Mouse (Mus musculus) bone marrow, adult 2 months (tissue): ENCODE data around the gene Dnaja3. TPM values are rescaled to one million over a fixed set of nuclear protein-coding genes. Genes with fewer than 3 reads are reported as not detected.

Source experiments
- H3K27ac ChIP-seq: fragments of 200-500 bp; 2 replicates; pipeline ENCODE4 v1.5.1; 2012; ENCODE audit warnings: low read depth, mild to moderate bottlenecking, control low read depth, inconsistent platforms, low read length; ENCODE audit not compliant: control insufficient read depth, poor library complexity, insufficient read depth
- H3K4me1 ChIP-seq: fragments of 200-500 bp; 2 replicates; pipeline ENCODE4 v1.6.1; 2011; ENCODE audit warnings: low read length; ENCODE audit not compliant: control insufficient read depth, insufficient read depth
- H3K4me3 ChIP-seq: fragments of 200-500 bp; replicated peaks from 2 replicates; pipeline ENCODE3; 2011; ENCODE audit warnings: mild to moderate bottlenecking, low read depth, low read length, control low read depth; ENCODE audit not compliant: control insufficient read depth
- CTCF ChIP-seq: fragments of 200-500 bp; IDR thresholded peaks from 2 replicates; pipeline ENCODE4 v1.5.1; 2011; ENCODE audit warnings: low read length, control low read depth; ENCODE audit not compliant: control insufficient read depth, insufficient read depth
- POLR2A ChIP-seq: fragments of 200-500 bp; IDR thresholded peaks from 2 replicates; pipeline ENCODE4 v1.6.1; 2011; ENCODE audit warnings: low read depth, mild to moderate bottlenecking, control low read depth, low read length, borderline replicate concordance; ENCODE audit not compliant: control insufficient read depth
- WGBS: fragments of 180-500 bp; shearing (Covaris S2); methylation state at CpG from one replicate; pipeline ENCODE4 v1.1.7; 2018; 5-methylcytosine and 5-hydroxymethylcytosine counted together
- polyA plus RNA-seq: library from polyadenylated mRNA; stranded (reverse); fragments of >200 nt; gene quantifications from 2 replicates; pipeline ENCODE4 v1.2.4, GENCODE M21; 2011; ENCODE audit warnings: low replicate concordance; ENCODE audit not compliant: missing spikeins, insufficient read depth, insufficient read length

The Dnaja3 gene
- polyA plus RNA-seq, 1 experiment = 11.7 TPM

DNA sequence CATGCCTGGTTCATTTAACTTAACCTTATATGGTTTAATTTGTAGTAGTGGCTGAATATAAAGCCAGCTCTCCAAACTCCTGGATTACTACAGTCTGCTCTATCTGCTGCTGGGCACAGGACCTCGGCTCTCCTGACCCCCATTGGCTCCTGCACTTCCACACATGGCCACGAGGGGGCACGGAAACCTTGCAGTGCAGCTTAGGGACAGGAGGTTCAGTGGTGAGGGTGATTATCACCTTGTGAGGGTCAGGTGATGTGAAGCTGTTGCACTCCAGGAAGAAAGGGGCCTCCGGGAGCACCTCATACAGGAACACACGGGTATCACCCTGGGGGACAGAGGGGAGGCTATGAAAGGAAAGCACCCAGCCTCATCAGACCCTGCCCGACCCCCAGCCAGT is 9.8 kb upstream of the Dnaja3 start:
- WGBS = 27% methylated on average over 6 of the region's 6 CpGs
- TF ChIP-seq POLR2A = no peak
- TF ChIP-seq CTCF = peak; percentile 97
- Histone ChIP-seq H3K4me1 (no peaks in the 10 kb centered on the region), H3K27ac (no peak overlapping the region), H3K4me3 (no peak overlapping the region)

DNA sequence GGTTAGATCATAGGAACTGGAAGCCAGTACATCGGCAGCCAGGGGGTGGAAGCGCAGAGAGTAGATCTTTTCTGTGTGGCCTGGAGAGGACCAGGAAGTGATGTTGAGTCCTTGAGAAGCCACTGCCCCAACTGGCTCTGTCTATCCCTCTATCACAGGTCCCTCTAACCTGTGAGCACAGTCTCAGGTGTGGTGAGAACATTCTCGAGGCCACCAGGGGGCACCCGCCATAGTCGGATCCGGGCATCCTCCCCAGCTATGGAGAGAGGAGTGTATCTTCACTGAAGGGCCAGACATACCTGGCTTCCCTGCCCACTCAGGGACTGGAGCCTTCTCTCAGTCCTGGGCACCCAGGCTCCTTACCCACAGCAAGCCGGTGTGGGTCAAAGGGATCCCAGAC is 7.7 kb upstream of the Dnaja3 start:
- Histone ChIP-seq H3K27ac (no peak overlapping the region), H3K4me1 (no peaks in the 10 kb centered on the region), H3K4me3 (no peak overlapping the region)
- whole genome bisulfite sequencing = 73% methylated on average over 7 of the region's 7 CpGs
- TF ChIP-seq CTCF (no peak), POLR2A (no peak)

DNA sequence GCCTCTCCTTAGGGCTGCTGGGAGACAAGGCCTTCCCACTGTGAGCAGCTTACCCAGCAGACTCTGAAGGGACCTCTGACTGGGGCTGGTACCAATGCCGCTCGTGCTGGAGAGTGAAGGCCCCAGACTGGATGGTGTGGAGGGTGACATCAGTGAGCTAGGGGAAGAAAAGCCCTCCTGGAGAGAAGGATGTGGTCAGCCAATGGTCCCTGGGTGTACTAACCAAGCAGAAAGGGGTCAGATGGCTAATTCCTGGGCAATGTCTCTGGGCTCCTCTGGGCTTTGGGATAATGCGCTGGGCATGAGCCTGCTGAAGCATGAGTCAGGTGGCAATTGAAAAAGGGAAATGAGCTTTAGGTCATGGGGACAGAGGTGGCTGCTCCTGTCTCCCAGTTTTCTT is 6.1 kb upstream of the Dnaja3 start:
- Histone ChIP-seq H3K4me3 (no peak overlapping the region), H3K4me1 (no peaks in the 10 kb centered on the region), H3K27ac (no peak overlapping the region)
- TF ChIP-seq CTCF (no peak), POLR2A (no peak)
- WGBS = 94% methylated on average over 3 of the region's 3 CpGs

DNA sequence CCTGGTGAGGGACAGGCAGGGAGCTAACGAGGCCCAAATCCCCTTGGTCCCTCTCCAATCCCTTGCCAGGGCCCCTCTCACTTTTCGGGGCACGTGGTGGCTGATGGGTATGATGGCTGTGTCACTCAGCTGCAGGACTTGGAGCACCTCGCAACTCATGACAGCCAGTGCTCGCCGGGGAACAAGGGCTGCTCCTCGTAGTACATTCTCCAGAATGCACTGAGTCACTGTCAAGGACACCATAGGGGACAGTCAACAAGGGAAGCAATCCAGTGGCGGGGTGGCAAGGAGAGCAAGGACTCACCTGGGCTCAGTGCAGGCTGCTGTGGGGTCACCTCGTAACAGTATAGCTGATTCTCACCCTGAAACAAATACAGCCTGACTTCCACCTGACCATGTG is 5.1 kb upstream of the Dnaja3 start:
- WGBS = 89% methylated on average over 9 of the region's 9 CpGs

DNA sequence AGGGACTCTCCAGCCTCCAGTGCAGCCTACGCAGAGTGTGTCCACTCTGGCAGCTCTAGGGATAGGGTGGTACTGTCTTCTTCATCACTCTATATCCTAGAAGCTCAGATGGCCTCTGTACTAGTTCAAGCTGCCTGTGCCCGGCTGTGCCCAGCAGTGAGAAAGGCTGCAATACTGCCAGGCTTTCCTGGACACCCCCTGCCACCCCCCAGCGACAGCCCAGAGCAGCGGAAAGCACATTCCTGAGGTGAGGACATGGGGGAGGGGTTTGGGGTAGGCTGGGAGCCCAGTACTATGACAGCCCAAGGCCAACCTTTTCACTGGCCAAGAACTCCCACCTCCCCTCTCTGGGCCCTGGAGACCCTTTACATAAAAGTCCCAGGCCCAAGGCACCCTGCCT is 4.0 kb upstream of the Dnaja3 start:
- no peak overlapping the region for H3K27ac ChIP-seq
- TF ChIP-seq POLR2A (no peak), CTCF (no peak)
- 0 out of 2 replicates have a peak, but pooled peaks cover 1% of the 10 kb centered on the region for H3K4me1 ChIP-seq
- no peak overlapping the region for H3K4me3 ChIP-seq
- WGBS = 94% methylated on average over 4 of the region's 4 CpGs

More for the DNA sequence above, 5.1 kb upstream of the Dnaja3 start:
- Histone ChIP-seq H3K27ac (no peak overlapping the region), H3K4me1 (no peaks in the 10 kb centered on the region), H3K4me3 (no peak overlapping the region)
- TF ChIP-seq CTCF = no peak
- TF ChIP-seq POLR2A = no peak

DNA sequence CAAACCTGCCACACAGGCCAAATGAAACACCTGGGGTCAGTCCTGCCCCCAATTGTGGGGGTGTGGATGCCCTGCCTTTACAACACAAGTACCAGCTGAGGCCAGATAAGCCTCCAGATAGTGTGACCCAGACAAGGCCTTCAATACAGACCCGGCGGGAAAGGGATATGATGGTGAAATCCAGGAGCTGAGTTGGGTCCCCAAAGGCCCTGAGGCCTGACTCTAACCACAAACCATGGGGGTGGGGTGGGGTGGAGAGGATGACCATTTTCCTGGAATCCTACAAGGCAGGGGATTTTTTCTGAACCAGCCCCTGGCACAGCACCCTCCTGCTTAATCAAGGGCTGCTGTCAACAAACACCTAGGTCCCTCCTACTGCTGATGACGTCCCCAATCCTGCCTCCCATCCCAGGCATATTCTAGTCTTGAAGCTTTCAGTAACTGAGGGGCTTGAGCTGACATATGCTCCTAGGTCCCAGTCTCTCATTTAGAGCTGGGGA is 848 bp upstream of the Dnaja3 start:
- no peak overlapping the region for H3K4me3 ChIP-seq
- H3K27ac ChIP-seq = no peak overlapping the region
- no peak for TF ChIP-seq CTCF
- no peak for TF ChIP-seq POLR2A
- 68% methylated on average over 3 of the region's 3 CpGs for WGBS
- peaks cover 3% of the 10 kb centered on the region for H3K4me1 ChIP-seq

DNA sequence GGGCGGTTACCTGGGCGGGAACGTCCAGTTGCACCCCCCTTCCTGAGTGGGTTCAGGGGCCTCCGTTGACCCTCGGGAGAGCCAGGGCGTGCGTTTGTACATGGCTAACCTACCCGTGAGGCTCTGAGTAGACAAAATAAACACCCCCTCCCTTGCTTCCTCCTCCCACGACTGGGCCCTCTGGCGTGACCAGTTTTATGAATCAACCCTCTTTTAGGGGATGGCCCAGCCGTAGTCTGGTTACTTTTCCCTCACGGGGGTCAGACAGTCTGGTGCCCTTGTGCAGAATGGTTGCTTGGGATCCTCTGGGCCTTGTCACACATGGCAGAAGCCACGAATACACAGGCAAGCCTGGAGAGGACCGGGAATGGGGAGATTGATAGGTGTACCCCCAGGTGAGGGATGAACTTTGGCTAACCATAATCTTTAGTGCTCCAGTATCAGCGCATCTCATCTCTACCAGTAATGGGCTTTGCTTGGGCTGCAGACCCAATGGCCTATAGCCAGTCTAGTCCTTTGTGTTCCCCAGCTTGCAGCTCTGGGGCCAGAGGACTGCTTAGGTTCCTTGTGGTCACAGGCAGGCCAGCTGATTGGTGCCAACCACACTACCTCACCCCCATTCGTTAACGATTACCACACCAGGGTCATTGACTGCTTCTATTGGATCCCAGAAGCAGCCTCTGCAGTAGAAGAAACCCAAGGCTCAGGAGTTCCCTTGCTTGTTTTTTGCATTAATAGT is 647 bp downstream of the Dnaja3 start:
- TF ChIP-seq CTCF (no peak), POLR2A (no peak)
- Histone ChIP-seq H3K4me1 (peaks cover 3% of the 10 kb centered on the region), H3K27ac (no peak overlapping the region), H3K4me3 (no peak overlapping the region)
- 38% methylated on average over 17 of the region's 17 CpGs for WGBS

DNA sequence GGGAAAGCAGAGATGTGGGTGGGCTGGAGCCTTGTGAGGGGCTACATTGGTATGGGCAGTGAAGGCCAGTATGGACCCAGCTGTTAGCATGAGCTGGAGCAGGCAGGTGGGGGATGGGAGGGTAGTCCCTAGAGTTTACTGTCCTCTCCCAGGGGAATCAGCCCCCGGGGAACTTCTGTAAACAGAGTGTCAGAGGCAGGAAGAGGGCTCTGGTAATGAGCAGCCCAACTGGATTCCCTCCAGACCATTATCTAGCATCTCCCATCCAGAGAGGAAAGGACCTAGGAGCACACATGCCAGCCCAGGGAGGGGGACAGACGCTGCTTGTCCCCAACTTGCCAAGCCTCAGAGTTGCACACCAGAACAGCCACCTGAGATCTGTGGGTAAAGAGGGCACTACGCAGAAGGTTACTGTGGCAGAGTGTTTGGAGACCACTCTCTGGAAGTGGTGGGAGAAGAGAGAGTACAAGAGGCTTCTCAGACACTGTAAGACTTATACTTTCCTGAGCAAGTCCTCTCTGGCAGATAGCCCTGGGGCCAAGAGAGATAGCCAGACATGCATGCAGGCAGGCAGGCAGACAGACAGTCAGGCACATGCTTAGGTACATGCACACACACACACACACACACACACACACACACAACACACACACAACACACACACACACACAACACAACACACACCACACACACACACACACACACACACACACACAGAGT is 1.5 kb downstream of the Dnaja3 start:
- Histone ChIP-seq H3K27ac (no peak overlapping the region), H3K4me1 (peaks cover 3% of the 10 kb centered on the region), H3K4me3 (no peak overlapping the region)
- TF ChIP-seq CTCF (no peak), POLR2A (no peak)
- WGBS = 54% methylated on average over 3 of the region's 3 CpGs
